Mouse (Mus musculus): ENCODE data around the gene Dlgap1.

Dlgap1 gene

DNA sequence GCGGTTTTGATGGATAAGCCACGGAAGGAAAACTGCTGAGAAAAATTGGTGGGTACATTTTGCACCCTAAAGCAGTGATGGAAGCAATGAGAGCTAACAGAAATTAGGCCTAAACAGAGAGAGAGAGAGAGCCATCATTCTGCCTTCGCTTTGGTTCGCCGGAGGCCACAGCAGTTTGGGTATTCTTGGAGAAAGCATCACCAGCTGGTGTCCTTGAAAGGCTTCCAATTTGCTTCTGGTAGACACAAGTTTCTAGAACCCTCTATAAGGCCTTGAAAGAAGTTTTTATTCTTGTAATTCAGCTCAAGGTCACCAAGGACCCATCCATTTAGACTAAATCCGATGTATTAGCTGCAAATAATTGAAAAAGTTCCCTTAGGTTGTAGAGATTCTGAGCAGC lies 205.0 kb downstream of the Dlgap1 start:
- DNase-seq = no peak

DNA sequence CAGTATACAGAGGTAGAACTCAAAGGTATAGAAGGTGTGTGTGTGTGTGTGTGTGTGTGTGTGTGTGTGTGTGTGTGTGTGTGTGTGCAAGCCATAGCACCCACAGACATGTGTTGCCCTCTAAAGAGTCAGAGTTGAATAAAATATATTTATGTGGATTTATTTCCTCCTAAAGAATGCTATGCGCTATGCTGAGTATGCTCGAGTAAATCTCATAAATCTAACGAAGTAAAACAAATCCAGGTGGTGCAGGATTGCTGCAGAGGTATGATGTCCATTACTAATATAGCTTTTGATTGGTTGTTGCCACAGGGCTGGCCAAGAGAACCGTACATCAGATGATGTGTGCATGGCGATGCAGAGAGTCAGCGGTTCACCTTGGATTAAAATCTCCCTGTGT lies 222.4 kb downstream of the Dlgap1 start:
- DNase-seq = no peak

DNA sequence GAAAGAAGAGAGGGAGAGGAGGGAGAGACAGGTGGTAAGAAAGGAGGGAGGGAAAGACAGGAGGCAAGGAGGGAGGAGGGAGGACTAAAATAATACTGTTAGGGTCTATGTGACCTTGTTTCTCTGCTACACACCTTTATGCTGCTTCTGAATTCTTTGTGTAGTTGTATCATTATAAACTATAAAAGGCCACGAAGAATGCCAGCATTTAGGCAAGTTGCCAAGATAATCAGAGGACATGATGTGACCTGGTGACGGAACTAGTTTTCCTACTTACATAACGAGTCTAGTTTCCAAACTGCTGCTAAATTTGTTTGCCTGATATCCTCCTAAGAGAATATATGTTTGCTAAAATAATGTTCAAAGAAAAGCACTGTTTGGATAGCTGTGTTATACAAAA lies 254.0 kb downstream of the Dlgap1 start:
- DNase-seq = no peak

DNA sequence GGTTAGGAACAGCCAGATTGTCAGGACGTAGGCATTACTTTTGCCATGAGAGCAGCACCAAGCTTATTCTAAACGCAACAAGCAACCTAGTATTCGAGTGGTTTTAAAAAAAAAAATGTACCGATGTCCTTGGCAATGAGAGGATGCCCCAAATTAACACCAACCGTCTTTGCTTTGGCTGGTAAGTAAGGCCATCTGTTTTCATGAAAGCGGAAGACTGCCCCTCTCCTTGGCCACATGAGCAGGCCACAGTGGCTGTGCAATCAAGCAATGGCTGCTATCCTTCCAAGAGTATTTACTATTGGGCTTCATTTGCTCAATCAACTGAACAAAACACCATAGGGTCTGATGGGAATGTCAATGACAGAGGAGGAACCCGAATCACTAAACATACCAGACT lies 278.5 kb downstream of the Dlgap1 start:
- DNase-seq = no peak

DNA sequence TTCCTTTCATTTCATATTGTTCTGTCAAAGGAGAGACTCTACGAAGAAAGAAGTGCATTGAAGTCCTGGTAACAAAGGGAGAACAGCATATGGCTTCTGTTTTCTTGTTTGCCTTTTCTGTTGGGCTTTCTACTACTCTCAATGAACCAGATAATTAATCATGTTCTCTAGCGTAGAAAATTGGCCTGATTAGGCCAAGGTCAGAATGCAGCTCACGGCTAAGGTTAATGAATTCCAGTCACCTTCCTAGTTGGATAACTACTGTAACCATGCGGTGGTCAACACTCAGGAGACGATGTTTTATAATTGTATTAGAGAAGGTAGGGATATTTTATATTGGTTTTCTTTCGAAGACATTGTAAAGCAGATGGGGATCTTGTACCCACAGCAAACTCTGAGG lies 279.4 kb downstream of the Dlgap1 start:
- DNase-seq = no peak

DNA sequence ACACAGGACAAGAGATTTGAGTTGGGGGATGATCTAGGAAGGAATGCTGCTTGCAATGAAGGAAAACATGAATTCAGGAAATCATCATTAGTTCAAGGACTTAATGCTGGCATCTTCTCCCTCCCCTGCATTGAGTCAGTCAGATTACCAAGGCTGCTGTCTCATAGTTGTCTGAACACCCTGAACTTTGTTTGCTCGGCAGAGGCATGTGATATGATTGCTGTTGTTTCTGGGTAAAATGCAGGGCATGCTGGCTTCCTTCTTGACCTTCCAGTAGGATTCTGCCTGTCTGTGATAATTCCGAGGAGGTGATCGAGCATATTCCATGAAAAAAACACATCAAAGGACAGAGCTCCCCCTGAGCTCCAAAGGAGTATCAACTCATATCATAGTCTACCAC lies 283.6 kb downstream of the Dlgap1 start:
- DNase-seq = no peak

DNA sequence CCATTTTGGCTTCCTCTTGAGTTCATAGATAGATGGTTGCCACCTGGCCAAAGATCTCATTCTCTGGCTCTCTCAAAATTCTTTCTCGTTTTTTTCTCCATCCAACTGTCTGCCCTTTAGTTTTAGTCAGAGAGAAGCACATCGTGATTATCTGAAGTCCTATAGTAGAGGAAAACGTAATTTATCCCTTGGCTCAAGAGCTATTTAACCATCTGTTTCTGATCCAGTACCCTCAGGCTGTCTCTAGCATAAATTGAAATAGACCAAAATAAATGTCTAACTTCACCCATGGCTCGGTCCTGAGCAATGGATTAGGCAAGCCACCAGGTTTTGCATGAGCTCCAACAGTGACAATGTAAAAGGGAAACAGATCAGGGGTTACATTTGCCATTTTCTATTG lies 287.5 kb downstream of the Dlgap1 start:
- no peak for DNase-seq

DNA sequence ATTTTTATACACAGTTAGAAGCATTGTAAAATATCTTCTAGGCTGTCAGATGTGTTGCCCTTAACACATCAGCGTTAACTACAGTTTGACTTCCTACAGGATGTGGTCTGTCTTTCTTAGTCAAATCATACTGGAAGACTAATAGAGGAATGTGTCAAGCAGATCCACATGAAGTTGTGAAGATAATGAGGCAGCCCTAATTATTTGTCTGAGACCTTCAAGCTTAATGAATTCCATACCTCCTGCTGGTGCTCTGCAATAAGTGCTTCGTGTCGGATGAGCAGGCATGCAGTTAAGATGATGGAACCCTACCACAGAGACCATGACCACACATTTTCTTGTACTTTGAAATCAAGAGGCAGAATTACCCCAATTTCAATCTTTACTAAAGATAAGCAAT lies 294.3 kb downstream of the Dlgap1 start:
- DNase-seq = no peak

DNA sequence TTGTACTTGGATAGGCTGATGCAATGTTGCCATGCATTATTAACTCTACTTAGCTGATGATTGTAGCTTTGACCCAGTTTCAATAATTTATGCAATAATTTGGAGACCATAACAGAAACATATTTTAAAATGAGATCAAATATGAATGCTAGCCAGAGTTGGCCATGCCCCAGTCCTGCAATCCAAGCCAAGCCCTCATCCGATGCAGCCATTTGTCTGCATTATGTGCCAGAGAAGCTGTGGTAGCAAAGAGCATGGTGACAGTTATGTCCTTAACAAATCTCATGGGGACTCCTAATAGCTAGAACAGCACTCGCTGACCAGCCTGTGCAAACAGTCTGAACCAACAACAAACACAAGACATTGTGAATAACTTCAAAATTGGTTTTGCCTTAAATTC lies 303.3 kb downstream of the Dlgap1 start:
- no peak for DNase-seq

DNA sequence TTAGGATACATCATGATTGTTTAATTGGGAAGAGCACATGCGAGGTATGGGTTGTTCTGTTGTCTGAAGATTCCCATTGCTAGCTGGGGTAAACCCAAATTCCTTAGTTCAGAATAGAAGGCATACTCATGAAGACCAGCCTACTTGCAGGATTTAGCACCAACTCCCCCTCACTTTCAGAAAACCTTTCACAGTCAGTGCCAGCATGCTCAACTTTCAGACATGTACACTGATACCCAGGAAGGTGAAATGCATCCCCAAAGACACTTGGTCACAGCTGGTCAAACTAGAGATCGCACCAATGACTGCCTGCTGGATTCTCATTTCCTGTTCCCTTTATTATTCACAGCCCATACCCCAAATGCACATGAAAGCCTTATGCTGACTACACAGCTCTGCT lies 318.8 kb downstream of the Dlgap1 start:
- DNase-seq = no peak

DNA sequence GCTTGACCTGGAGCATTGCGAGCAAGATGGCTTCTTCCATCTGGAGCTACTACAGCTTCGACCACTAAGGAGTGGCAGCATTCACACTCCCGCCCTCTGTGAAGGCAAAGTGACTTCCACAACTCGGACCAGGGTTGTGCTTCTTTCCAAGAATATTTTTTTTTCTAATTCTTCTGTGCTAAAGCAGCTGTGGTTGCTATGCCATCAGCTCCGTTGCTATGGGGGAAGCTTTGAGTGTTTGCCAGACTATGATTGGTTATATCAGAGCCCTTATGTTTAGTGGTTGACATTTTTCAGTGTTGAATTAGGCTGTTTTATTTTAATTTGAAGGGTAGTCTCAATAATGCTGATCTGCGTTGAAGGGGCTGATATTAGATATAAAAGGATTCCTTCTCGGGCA lies 325.2 kb downstream of the Dlgap1 start:
- DNase-seq = no peak

DNA sequence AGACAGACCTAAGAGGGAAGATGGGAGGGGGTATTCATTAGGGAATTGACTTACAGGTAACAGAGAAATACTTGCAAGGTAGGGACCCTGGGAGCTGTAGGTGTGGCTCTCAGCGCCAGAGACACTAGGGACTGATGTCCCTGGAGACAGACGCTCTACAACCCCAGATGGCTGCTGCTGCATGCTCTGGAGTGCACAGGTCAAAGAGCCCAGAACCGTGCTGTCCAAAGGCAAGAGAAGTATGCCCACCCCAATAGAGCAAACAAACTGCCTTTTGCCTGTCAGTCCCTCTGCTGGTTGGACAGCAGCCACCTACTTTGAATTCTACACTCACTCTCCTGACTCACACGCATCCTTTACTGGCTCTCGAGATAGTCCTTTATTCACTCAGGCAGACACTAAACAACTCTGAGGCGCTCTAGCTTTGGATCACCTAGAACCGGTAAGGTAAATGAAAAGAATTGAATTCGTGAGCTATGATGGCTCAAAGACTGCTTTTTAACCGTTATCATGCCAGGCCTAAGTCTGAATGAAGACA lies 333.1 kb downstream of the Dlgap1 start:
- no peak for DNase-seq

DNA sequence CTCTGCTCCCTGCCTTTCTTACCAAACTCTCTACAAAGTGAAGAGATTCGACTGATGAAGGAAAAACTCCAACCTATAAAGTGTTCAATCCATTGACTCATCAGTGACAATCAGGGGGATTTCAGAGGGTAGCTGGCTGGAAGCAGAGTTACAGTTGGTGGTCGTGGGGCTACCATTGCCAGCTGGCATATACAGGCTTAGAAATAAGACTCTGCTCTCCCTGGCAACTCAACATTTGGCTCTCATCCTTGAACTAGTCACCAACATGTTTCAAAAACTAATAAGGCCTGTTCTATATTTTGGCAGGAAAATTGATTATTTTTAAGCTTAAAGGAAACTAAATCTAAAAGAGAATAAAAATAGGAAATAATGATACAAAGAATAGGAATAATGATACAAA lies 333.8 kb downstream of the Dlgap1 start:
- no peak for DNase-seq

DNA sequence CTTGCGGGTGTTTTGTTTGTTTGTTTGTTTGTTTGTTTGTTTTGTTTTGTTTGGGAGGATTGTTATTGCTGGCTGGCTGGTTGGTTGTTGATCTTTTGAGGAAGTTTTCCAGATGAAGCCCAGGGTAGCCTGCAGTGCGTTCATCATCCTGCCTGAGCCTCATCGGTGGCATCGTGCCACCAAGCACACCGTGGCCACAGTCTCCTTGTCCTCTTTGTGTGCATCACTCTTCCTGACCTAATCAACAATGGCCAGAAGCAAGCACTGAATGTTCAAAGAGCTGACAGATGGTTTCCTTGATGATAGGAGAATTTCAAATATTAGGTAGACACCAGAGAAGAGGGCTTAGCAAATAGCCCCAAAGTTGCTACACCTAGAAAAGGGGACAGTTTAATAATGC lies 336.1 kb downstream of the Dlgap1 start:
- no peak for DNase-seq

DNA sequence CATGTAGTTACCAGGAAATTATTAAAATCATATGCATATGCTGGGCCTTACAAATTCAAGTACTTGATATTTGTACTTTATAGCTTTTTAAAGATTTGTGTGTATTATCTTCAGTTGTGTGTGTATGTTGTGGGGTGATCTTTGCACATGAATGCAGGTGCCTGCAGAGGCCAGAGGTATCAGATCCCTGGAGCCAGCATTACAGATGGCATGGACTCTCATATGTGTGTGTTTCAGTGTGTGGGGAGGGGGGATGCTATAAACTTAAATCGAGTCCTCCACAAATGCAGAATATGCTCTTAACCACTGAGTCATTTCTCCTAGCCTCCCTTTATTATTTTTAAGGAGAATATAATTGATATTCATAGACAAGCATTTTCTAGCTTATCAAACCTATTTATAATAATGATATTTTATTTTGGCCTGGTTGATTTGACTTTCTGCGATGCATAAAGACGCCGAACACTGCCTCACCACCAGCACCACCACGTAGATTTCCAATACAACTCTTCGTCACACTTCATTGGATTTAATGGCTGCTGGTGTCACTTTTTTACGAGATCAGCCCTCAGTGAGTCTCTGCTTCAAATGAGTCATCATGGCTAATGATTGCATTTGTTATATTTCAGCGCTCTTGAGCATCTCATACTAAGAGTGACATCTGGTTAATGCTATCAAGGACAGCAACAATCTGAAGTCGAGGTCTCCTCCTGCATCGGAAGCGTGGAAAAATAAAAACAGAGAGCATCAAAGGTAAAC lies 338.7 kb downstream of the Dlgap1 start:
- no peak for DNase-seq

DNA sequence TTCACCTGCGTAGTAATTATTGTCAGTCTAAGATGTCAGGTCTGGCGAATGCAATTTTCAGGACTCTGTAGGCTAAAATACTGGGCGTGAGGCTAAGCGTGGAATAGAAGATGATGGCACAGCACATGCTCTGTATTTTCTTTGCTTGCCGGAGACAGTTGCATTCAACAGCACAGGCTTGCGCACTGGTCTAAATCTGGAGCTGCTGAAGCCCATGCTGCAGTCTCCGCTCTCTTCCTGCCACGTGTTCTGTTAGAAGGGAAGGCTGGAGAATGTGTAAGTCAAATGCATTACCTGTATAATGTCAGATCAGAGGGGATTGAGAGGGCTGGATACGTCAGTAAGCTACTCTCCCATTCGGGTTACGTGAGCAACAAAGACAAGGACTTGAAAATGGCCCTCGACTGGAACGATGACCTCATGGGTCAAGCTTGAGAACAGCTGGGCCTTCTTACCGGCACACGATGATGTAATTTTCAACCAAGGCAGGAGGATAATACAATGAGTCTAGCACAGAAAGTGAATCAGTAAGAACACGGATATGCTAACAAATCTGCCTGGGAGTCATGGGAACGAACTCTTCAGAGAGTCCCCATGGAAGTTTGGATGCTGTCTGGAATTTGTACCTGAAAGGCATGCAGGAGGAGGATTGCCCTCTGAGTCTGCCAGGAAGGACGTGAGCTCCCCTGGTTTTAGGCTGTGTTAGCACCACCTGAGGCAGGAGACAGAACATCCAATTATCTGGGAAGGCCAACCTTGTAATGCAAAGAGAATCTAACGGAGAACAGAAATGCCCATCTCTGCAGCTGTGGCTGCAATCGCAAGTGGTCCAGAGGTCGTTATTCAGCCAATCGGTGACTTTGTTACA lies 339.7 kb downstream of the Dlgap1 start:
- no peak for DNase-seq

DNA sequence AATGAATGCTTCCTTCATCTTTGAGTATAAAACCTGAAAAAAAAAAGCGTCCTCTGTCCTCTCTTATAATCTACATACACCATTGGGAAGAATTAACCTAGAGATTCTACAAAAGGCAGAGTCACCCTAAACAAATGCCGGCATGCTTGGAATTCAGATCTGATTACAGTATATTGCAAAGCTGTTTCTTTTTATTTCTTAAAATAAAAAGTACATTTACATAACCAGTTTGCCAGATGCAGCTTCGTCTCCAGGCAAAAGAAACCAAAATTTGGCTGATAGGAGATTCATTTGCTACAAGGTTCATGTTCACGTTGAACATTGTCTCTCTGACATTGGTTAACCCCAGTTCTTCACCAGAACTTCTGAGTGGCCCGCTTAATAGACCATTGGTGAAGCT lies 347.5 kb downstream of the Dlgap1 start:
- DNase-seq = no peak

DNA sequence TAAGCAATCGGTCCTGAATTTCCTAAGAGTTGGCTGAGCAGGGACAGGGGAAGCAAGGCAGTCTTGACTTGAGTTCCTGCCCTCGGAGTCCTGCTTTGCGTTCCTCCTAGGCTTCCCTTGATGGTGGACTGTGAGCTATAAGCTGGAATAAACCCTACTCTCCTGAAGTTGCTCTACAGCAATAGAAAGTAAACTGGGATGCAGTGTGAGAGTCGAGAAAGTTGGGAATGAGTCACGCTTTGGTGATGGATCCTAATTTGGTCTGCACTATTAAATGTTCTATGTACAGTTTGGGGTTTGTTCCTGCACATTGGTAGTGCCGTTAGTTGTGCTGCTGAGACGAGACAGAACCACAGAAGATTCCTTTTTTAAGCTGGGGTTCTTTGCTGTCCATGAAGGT lies 348.9 kb downstream of the Dlgap1 start:
- DNase-seq = no peak

DNA sequence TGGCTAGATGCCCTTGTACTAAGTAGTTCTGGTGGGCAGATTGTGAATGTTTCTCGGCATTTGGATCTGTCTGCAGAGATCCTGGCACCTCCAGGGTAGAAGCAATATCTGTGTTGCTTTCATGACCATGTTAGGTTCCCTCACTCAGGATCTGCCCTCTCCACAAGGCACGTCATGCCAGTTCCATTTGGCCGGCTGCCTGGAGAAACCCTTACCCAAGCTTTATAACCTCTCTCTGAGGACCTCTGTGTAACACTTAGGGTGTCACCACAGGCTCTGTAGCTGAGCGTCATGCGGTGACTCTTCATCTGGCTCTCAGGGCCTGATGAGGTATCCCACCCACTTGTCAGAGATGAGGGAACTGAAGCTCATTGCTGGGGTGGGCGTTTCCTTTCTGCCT lies 353.1 kb downstream of the Dlgap1 start:
- no peak for DNase-seq

DNA sequence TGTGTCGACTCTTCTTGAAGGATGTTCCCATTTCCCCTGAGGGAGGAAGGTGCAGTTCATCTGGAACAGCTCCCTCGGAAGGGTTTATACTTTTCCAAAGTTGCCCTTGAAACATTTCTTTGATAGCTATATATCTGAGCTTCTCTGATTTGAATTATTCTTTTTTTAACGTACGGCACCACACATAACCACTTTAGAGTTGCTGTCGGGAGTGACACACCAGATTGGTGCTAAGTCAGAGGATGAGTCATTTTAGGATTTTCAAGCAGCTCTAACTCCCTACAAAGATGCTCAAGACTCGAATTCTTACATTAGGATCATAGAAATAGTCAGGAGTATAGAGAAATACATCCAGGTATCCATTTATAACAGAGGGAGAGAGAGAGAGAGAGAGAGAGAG lies 364.6 kb downstream of the Dlgap1 start:
- no peak for DNase-seq

DNA sequence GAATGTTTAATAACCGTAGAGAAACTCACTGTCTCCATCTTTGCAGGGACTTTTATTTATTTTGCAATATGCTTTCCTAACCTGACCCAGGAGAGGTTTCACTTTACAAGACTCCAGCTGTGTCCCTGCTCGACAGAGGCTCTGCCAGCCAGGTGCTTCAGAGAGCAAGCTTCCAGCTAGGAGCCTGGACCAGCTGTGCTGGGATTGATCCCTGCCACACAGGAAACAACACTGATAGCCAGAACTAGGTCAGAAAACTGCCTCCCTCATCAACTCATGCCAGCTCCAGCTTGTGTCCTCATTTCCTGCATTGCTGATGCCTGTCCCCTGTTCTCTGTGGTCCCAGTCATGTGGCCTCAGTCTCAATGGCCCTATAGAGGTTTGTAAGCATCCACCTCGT lies 365.3 kb downstream of the Dlgap1 start:
- no peak for DNase-seq

DNA sequence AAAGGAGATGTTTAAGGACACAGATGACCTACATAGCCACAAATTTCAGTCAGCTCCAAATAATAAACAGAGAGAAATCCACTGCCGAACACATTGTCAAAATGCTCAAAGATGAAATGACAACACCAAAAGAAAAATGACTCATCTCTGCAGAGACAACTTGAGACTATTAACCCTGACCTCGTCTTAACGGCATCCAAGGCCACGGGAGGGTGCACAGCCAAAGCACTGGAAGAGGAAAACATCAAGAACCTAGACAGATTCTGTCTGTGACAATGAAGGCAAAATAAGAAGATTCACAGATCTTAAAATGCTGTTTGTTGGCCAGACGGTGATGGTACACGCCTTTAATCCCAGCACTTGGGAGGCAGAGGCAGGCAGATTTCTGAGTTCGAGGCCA lies 370.9 kb downstream of the Dlgap1 start:
- DNase-seq = no peak

DNA sequence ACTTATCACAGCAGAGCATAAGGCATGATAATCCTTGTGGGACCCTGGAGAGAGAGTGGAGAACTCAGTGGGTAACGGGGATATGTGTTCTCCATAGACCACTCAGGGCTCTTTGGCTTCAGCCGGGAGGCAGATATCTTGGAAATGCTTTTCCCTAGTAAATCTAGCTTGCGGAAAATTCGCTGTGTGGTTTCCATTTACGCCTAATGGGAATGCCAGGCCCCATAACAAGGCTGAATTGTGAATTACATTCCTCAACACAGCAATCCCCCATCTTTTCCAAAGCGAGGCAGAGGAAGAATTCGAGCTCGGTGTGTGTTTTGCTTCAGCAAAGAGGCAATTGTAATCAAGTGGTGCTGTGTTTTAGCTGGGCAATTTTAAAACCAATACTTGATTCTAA lies 372.4 kb downstream of the Dlgap1 start:
- DNase-seq = no peak

DNA sequence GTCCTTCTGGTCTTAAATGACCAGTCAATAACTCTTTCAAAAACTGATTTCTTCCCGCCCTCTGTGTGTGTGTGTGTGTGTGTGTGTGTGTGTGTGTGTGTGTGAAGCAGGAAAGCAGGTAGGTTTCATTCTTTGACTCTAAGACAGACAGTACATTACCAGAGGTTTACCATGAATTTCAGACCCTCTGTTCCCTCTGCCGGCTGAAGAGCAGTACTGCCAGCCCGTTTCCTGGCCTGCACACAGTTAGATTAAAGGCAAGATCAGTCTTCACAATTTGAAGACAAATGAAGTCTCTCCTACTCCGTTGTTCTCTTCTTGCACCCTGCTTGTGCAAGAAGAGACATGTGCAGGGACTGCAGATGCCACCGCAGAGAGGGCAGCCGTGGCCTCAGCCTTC lies 373.0 kb downstream of the Dlgap1 start:
- no peak for DNase-seq
